Mouse (Mus musculus) kidney, postnatal 14 days (tissue): Measurements from ENCODE around the gene Fbxl7.

ENCODE experiments used
- DNase-seq: peaks from one replicate; pipeline ENCODE4 v3.0.0; 2022; ENCODE audit warnings: mixed read lengths

Fbxl7 gene

GRCm38 (mm10) chr15:26687729-26688128 lies 207.7 kb downstream of the Fbxl7 start:
- no peak for DNase-seq

- no peak for DNase-seq
Measured at GRCm38 (mm10) chr15:26682279-26682678, 213.1 kb downstream of the Fbxl7 start.

- peak; percentile 38 for DNase-seq
Measured at GRCm38 (mm10) chr15:26673239-26673859, 222.0 kb downstream of the Fbxl7 start.

DNA sequence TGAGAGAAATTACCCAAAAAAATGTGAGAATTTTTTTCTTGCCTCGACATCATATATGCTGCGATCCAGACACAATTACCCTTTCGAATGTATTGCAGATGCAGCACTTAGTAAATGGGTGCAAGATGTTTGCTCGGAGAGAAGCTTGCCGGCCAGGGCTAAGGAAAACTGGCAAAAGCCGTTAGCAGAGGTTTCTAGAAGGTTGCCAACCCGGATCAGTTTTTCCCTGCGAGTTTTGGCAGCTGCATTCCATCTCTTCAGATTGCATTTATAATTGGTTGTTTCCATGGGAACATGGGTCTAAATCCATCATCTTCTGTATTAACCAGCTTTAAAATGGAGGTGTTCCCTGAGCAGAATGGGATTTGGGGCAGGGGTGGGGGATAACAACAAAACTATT lies 240.4 kb downstream of the Fbxl7 start:
- DNase-seq, result no peak

DNA sequence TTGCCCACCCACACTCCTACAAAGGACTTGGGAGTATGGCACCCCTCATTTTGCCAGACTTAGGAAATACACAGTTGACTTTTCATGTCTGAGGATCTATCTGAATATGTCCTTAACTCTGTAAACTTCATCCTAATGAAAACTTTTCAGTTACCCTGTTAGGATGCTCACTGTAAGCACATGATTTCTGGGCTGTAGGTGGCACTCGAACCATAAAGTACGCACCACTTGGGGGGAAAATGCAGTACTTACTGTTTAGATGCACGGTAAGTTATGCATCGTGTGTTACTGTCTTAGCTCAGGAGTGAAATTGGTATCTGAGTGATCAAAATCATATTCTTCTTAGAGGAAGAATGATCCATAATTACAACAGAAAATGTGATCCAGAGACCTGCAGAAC lies 252.8 kb downstream of the Fbxl7 start:
- no peak for DNase-seq

DNA sequence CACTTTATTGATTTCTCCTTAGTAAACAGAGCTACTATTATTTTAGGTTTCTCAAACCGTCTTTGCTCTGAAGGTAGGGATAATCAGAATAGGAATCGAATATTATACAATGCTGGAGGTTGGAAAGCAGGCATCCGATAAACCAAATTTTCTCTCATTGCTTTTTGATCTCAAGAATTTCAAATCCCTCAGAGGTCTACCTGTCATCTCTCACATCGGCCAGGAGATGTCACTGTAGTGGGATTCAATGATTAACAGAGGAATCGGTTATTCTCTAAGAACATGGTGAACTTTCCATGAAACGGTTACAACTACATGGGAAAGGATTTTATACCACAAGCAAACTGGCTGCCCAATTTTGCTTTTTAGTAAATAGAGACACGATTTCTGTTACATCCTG lies 255.7 kb downstream of the Fbxl7 start:
- DNase-seq, result peak; percentile 6

GRCm38 (mm10) chr15:26635591-26635990 lies 259.8 kb downstream of the Fbxl7 start:
- no peak for DNase-seq

- DNase-seq, result no peak
Measured at GRCm38 (mm10) chr15:26628181-26628580, 267.2 kb downstream of the Fbxl7 start.

DNA sequence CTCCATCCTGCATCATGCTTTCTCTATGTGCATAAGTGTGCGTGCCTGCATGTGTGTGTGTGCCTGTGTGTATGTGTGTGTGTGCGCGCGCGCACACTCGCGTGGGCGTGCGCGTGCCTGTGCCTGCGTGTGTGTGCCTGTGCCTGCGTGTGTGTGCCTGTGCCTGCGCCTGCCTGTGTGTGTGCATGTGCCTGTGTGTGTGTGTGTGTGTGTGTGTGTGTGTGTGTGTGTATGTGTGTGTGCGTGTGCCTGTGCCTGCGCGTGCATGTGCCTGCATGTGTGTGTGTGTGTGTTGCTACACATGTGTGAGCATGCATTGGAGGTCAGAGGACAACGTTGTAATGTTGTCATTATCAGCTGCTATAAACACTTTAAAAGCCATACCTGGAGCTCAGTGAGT lies 272.1 kb downstream of the Fbxl7 start:
- DNase-seq, result no peak

DNA sequence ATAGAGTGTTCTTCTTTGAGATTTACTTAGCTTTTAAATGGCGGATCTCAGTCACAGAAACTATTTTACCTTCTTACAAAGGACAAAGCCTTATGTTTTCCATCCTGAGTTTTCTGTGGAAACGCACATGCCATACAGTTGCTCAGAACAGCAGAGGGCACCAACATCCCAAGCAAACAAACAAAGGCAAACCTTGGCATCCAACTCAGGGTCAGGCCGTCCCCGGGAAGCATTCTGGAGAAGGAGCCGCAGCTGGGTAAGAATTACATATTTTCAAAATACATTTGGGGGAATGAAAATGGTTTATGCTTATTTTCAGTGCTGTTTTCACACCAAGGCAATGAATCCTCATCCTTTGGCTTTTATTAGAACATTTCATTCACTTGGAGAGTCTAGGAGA lies 275.1 kb downstream of the Fbxl7 start:
- peak; percentile 71 for DNase-seq

DNA sequence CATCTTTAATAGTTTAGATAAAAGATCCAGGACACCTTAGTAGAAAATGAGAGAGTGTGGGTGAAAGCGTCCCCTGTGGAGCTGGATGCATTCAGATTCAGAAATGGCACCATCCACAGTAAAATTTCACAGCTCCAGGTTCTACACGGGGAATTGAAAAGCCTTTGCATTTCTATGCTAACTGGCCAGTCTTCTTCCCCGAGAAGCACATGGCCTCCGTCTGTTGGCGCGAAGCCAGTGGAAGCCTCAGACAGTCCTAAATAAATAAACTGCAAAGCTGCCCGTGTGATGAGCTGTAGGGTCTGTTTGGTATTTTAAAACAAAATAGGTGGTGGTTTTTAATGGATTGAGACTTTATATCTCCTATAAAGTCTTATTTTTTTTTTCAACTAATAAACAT lies 276.2 kb downstream of the Fbxl7 start:
- peak; percentile 52 for DNase-seq

GRCm38 (mm10) chr15:26596239-26596638 lies 299.1 kb downstream of the Fbxl7 start:
- no peak for DNase-seq

DNA sequence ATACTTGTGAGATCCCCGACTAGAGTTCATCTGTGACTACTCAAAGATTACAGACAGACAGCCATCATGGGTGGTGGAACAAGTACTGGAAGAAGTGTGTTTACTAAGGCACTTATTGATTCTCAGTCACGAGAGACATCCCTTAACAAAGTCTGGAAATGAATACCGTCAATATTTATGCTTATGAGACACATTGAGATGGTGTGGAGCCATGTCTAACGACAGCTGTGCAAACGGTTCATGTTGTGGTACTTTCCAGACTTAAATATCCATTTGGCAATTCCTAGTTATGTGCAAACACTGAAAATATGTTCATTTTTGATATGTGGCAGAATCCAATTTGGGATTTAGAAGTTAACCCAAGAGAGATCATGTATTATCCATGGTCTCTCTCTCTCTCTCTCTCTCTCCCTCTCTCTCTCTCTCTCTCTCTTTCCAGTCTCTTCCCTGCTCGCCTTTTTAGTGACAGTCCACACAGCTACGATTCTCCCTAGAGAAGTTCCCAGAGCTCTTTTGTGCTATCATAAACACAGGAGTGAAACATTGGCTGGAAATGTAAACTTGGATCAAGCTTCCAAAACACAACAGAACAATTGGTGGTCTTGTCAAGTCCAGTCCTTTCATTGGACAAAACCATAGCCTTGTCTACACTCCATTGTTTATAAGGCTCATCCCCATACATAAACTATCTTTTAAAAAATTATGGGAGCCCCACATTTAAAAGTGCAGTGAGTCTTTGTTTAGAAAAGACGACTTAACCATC lies 315.3 kb downstream of the Fbxl7 start:
- DNase-seq, result no peak

DNA sequence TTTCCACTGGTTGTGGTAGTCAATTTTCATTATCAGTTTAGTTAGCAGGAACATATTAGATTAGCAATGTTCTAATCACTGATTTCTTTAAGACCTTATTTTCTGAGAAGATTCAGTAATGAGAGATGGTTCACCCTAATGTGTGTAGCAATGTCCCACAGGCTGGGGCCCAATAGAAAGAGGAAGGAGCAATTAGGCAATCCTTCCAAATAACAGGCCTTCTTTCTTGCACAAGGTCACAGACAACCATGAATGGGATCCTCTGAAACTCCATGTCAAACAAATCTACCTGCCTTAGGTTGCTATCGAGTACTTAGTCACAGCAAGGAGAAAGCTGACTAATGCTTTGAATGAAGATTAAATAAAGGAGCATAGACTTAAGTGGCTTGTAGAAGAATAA lies 316.9 kb downstream of the Fbxl7 start:
- DNase-seq, result no peak

- no peak for DNase-seq
Measured at GRCm38 (mm10) chr15:26566076-26566475, 329.3 kb downstream of the Fbxl7 start.

GRCm38 (mm10) chr15:26553620-26554019 lies 341.8 kb downstream of the Fbxl7 start:
- no peak for DNase-seq

- DNase-seq, result no peak
Measured at GRCm38 (mm10) chr15:26533997-26534700, 361.2 kb downstream of the Fbxl7 start.

DNA sequence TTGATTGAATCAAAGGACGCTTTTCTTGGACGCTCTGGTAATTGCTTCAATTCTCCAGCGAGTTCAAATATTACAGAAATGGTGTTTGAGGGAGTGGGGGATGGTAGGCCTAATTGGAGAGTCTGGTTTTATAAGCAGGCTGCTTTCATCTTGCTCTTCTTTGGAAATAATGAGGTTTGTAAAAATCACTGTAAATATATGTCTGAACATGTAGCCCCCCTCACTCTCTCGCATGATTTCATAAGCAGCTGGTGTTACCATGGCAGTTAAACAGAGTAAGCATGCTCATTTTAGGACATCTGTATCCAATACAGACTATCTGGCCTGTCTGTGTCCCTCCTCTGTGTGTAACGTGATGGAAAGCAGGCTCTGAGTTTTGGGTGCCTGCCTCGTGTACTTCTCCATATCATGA lies 376.2 kb downstream of the Fbxl7 start:
- no peak for DNase-seq

DNA sequence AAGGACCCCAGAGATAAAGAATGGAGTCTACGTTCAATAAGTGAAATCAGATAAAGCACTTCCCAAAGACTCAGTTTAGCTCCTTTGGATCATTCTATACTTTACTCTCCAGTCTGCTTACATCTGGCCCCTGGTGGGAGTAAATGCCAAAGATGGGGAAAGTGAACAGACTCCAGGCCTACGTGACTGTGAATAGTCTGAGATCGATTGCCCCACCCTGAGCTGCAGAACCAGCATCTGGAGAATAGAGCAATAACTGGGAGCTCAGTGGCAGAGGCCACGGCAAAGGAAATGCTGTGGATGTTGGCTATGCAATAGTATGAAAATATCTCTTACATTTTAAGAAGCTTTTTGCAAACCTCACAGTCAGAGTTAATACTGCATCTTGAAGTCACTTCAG lies 394.4 kb downstream of the Fbxl7 start:
- no peak for DNase-seq
